ENCODE assay signal across 24 mouse cellular contexts in genomic region chr9:54342026-54342425, GRCm38 (mm10). TPM values are rescaled to one million over a fixed set of nuclear protein-coding genes. Genes with fewer than 3 reads are reported as not detected.
"Had no signal": no experiment of that assay in that cellular context is flagged by ENCODE, and none has a peak within 500 bp of the region (broad histone marks: within the 10 kb centered on the region; RNA-seq: fewer than 3 reads in every experiment).

No protein-coding gene starts in this region.

- H3K4me3 ChIP-seq: gastrocnemius, adult 2 months; heart, adult 2 months; heart, embryonic 10.5 days; heart, embryonic 12.5 days; hindbrain, embryonic 10.5 days; hindbrain, embryonic 12.5 days; intestine, embryonic 15.5 days; layer of hippocampus, adult 2 months; left cerebral cortex, adult 2 months; limb, embryonic 10.5 days; limb, embryonic 12.5 days; liver, embryonic 13.5 days had no signal

- H3K9me3 ChIP-seq: heart, embryonic 10.5 days; heart, embryonic 12.5 days; hindbrain, embryonic 10.5 days; hindbrain, embryonic 12.5 days; intestine, embryonic 15.5 days; limb, embryonic 10.5 days; limb, embryonic 12.5 days; liver, embryonic 13.5 days had no signal

- H3K4me1 ChIP-seq: heart, embryonic 10.5 days; heart, embryonic 12.5 days; hindbrain, embryonic 10.5 days; hindbrain, embryonic 12.5 days; intestine, embryonic 15.5 days; limb, embryonic 10.5 days; limb, embryonic 12.5 days; liver, embryonic 13.5 days had no signal

- DNase-seq: gastrocnemius, adult 2 months; gastrocnemius, postnatal 10 days; gastrocnemius, postnatal 25 days; heart, adult 2 months; heart, postnatal 10 days; heart, postnatal 4 days; kidney, adult 18-20 months; kidney, adult 8-10 months; kidney, postnatal 10 days; kidney, postnatal 25 days; kidney, postnatal 4 days; liver; liver, embryonic 13.5 days had no signal

- H3K36me3 ChIP-seq: heart, embryonic 10.5 days; heart, embryonic 12.5 days; hindbrain, embryonic 10.5 days; hindbrain, embryonic 12.5 days; intestine, embryonic 15.5 days; limb, embryonic 10.5 days; limb, embryonic 12.5 days; liver, embryonic 13.5 days had no signal

- H3K9ac ChIP-seq: heart, embryonic 12.5 days; hindbrain, embryonic 12.5 days; hindbrain, embryonic 14.5 days; intestine, embryonic 15.5 days; limb, embryonic 12.5 days; liver, embryonic 13.5 days had no signal

- H3K27ac ChIP-seq: gastrocnemius, adult 2 months; heart, adult 2 months; heart, embryonic 10.5 days; hindbrain, embryonic 10.5 days; hindbrain, embryonic 12.5 days; hindbrain, embryonic 14.5 days; intestine, embryonic 15.5 days; layer of hippocampus, adult 2 months; left cerebral cortex, adult 2 months; limb, embryonic 10.5 days; limb, embryonic 12.5 days; liver, embryonic 13.5 days had no signal

RNA-seq across cellular contexts. Expression of gene Gldn, which starts 55.7 kb away (rescaled TPM):
- total RNA-seq: granulocyte monocyte progenitor cell, adult 5-6 weeks had no signal
